Mouse (Mus musculus) hindbrain, embryonic 16.5 days (tissue): ENCODE data around the gene Robo1. TPM values are rescaled to one million over a fixed set of nuclear protein-coding genes. Genes with fewer than 3 reads are reported as not detected.

Experiments
- ATAC-seq: fragments of 200-750 bp; cut with Nextera tagmentation; 2 replicates; pipeline ENCODE4 v1.8.0; 2017; ENCODE audit warnings: moderate TSS enrichment, moderate library complexity
- H3K27ac ChIP-seq: fragments of 300-500 bp; sonication (generic); 2 replicates; pipeline ENCODE4 v1.5.1; 2014; ENCODE audit warnings: low read depth, mild to moderate bottlenecking, control low read depth, low read length, moderate library complexity
- H3K27me3 ChIP-seq: fragments of 300-500 bp; sonication (generic); replicated peaks from 2 replicates; pipeline ENCODE4 v1.6.1; 2014; ENCODE audit warnings: low read length; ENCODE audit not compliant: control insufficient read depth, insufficient read depth
- H3K36me3 ChIP-seq: fragments of 300-500 bp; sonication (generic); 2 replicates; pipeline ENCODE4 v1.6.1; 2014; ENCODE audit warnings: mild to moderate bottlenecking, low read length, moderate library complexity, mixed read lengths; ENCODE audit not compliant: control insufficient read depth, insufficient read depth
- H3K4me1 ChIP-seq: fragments of 300-500 bp; sonication (generic); 2 replicates; pipeline ENCODE4 v1.6.1; 2014; ENCODE audit warnings: low read depth, low read length; ENCODE audit not compliant: control insufficient read depth, insufficient read depth
- H3K4me2 ChIP-seq: fragments of 300-500 bp; sonication (generic); 2 replicates; pipeline ENCODE4 v1.6.1; 2014; ENCODE audit warnings: mild to moderate bottlenecking, low read length, control low read depth, moderate library complexity
- H3K4me3 ChIP-seq: fragments of 300-500 bp; sonication (generic); 2 replicates; pipeline ENCODE4 v1.5.1; 2014; ENCODE audit warnings: mild to moderate bottlenecking, low read length, control low read depth, moderate library complexity
- H3K9ac ChIP-seq: fragments of 300-500 bp; sonication (generic); 2 replicates; pipeline ENCODE4 v1.6.1; 2014; ENCODE audit warnings: low read depth, mild to moderate bottlenecking, control low read depth, low read length, moderate library complexity
- H3K9me3 ChIP-seq: fragments of 300-500 bp; sonication (generic); 2 replicates; pipeline ENCODE4 v1.6.1; 2014; ENCODE audit warnings: mild to moderate bottlenecking, low read length, moderate library complexity; ENCODE audit not compliant: control insufficient read depth
- WGBS: fragments of 180-500 bp; shearing (Covaris S2); extraction: QIAGEN DNeasy Blood & Tissue Kit; methylation state at CpG from one replicate; pipeline ENCODE4 v1.1.7; 2014; 5-methylcytosine and 5-hydroxymethylcytosine counted together
- polyA plus RNA-seq: library from polyadenylated mRNA; unstranded; fragments of >200 nt; fragmentation: Nextera tagmentation; extraction: Ambion mirVana; gene quantifications from 2 replicates; pipeline ENCODE4 v1.2.1, GENCODE M21; 2015

The Robo1 gene
- polyA plus RNA-seq, 1 experiment from 2014 or later, result 26.8 TPM

DNA sequence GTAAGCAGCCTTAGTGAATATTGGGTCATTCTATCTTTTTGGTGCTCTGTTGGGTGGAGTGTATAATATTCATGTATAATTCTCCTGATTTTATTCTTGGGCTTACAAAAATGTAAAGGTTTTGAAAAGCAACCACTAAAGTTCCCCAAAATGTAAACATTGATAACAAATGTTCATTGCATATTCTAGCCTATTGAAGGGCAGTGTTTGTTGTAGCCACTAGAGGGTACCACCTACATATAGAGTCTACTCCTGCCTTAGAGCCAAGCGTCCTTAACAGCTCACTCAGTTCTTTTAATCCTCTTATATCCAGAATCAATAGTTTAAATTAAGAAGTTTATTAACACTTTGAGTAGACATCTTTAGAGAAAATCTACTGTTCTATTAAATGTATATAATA is 306.8 kb downstream of the Robo1 start:
- Histone ChIP-seq H3K4me3 (no peak overlapping the region), H3K36me3 (no peaks in the 10 kb centered on the region), H3K27me3 (no peaks in the 10 kb centered on the region), H3K9ac (no peak overlapping the region), H3K27ac (no peak overlapping the region), H3K9me3 (no peaks in the 10 kb centered on the region), H3K4me1 (no peaks in the 10 kb centered on the region), H3K4me2 (no peak overlapping the region)
- peak; percentile 82 for ATAC-seq
- 16% methylated on average over 1 of the region's 1 CpGs for WGBS

DNA sequence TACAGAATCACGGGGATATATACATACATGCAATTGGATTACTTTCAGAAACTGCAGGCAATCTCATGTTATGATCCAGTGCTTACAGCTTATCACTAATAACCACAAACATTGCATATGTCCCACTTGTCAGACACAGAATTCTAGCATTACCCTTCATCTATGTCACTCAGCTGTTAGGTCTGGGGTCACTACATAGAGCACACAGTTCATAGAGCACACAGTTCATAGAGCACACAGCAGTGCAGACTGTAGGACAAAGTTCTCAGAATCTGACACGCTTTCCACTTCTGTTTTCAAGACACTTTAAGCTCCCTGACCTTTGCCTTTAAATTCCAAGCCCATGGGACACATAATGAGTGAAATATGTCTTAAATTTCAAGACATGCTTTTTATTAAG is 307.3 kb downstream of the Robo1 start:
- Histone ChIP-seq H3K27ac (no peak overlapping the region), H3K27me3 (no peaks in the 10 kb centered on the region), H3K4me2 (no peak overlapping the region), H3K9me3 (no peaks in the 10 kb centered on the region), H3K4me3 (no peak overlapping the region), H3K36me3 (no peaks in the 10 kb centered on the region), H3K9ac (no peak overlapping the region), H3K4me1 (no peaks in the 10 kb centered on the region)
- ATAC-seq, result no peak
- WGBS, result 68% methylated on average over 2 of the region's 2 CpGs

DNA sequence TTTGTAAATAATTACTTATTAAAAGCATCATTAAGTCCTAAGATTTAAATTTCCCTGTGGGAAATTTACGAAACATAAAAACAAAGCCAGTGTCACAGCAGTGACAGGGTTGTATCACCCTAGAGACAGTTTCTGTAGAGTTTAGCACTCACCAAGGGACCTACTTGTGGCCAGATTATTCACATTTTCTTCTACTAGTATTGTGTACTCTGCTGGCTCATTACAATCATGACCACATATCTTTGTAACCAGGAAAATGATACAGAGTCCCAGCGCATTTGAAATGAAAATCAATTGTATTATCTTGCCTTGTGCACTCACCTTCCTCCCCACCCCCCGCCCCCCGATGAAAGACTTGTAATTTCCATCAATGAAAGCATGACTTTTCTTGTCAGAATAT is 314.3 kb downstream of the Robo1 start:
- ATAC-seq, result no peak
- 56% methylated on average over 4 of the region's 4 CpGs for WGBS
- Histone ChIP-seq H3K27me3 (no peaks in the 10 kb centered on the region), H3K9ac (no peak overlapping the region), H3K4me2 (peak overlapping the region; percentile 28; the same call in 1 of the 2 replicates), H3K27ac (no peak overlapping the region), H3K4me3 (no peak overlapping the region), H3K9me3 (no peaks in the 10 kb centered on the region), H3K4me1 (0 out of 2 replicates have a peak, but pooled peaks cover 2% of the 10 kb centered on the region), H3K36me3 (no peaks in the 10 kb centered on the region)

DNA sequence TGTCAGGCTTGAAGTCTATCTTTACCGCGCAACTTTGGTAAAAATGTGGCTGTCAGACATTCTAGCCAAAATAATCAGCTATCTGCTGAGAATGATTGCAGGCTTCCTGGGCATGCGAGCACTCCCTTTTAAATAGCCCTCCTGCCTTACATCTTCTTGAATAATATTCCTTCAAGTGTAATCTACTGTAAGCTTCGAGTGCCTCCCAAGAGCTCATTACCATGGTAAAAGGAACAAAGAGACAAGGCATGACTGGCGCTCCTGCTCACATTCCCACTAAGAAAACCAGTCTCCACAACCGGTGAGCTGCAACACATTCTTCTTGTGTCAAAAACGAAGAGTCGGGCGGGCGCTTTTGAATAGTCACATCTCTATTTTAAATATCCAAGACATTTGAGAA is 314.8 kb downstream of the Robo1 start:
- H3K4me2 ChIP-seq, result peak overlapping the region; percentile 28
- H3K27ac ChIP-seq, result no peak overlapping the region
- WGBS, result 39% methylated on average over 10 of the region's 10 CpGs
- 0 out of 2 replicates have a peak, but pooled peaks cover 2% of the 10 kb centered on the region for H3K4me1 ChIP-seq
- H3K4me3 ChIP-seq, result no peak overlapping the region
- no peaks in the 10 kb centered on the region for H3K36me3 ChIP-seq
- no peaks in the 10 kb centered on the region for H3K9me3 ChIP-seq
- H3K27me3 ChIP-seq, result no peaks in the 10 kb centered on the region
- no peak for ATAC-seq
- H3K9ac ChIP-seq, result no peak overlapping the region

DNA sequence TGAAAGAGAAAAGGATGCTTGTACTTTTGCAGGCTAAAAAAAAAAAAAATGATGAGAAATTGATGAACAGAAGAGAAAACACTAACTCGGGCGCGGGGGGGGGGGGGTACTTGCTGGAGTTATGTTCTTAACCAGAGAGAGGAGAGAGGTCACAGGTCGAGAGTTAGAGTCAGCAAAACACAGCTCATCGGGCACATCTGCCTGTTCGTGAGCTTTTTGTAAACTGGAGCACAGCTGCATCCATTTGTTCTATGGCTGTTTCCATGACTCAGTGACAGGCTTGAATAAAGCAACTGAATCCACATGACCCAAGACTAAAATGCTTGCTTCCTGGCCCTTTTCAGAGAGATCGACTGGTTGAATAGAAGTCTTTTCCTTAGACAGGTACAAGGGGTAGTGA is 325.7 kb downstream of the Robo1 start:
- Histone ChIP-seq H3K4me2 (no peak overlapping the region), H3K27me3 (no peaks in the 10 kb centered on the region), H3K27ac (no peak overlapping the region), H3K4me1 (no peaks in the 10 kb centered on the region), H3K36me3 (no peaks in the 10 kb centered on the region), H3K9me3 (no peaks in the 10 kb centered on the region), H3K4me3 (no peak overlapping the region), H3K9ac (no peak overlapping the region)
- no peak for ATAC-seq
- WGBS, result 52% methylated on average over 6 of the region's 7 CpGs

DNA sequence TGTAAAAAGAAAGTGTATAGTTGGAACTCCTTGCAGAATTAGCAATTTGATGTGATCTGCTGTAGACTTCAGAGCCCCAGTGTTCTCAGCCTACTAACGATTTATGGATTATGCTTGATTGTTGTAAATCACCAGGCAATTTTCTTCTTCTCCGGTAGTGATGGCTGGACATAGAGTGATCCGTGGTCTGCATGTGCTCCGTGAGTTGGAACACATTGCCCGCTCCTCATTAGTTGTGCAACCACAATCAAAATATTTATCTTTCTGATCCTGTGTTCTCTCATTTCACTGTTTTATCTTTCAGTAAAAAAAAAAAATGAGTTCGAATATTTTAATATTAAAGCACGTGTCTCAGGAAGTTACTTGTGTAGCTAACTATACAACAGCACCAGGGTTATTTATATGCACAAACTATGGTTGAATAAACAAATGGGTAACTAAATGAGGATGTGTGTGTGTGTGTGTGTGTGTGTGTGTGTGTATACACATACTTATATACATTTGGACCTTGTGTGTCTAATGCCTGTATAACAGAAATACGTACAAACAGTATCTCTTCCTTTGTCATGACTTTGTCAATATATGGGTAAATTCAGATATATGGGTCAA is 331.3 kb downstream of the Robo1 start:
- no peaks in the 10 kb centered on the region for H3K4me1 ChIP-seq
- H3K36me3 ChIP-seq, result no peaks in the 10 kb centered on the region
- no peak overlapping the region for H3K4me2 ChIP-seq
- ATAC-seq, result no peak
- no peaks in the 10 kb centered on the region for H3K27me3 ChIP-seq
- no peak overlapping the region for H3K27ac ChIP-seq
- H3K4me3 ChIP-seq, result no peak overlapping the region
- no peak overlapping the region for H3K9ac ChIP-seq
- H3K9me3 ChIP-seq, result no peaks in the 10 kb centered on the region
- WGBS, result 81% methylated on average over 8 of the region's 8 CpGs

DNA sequence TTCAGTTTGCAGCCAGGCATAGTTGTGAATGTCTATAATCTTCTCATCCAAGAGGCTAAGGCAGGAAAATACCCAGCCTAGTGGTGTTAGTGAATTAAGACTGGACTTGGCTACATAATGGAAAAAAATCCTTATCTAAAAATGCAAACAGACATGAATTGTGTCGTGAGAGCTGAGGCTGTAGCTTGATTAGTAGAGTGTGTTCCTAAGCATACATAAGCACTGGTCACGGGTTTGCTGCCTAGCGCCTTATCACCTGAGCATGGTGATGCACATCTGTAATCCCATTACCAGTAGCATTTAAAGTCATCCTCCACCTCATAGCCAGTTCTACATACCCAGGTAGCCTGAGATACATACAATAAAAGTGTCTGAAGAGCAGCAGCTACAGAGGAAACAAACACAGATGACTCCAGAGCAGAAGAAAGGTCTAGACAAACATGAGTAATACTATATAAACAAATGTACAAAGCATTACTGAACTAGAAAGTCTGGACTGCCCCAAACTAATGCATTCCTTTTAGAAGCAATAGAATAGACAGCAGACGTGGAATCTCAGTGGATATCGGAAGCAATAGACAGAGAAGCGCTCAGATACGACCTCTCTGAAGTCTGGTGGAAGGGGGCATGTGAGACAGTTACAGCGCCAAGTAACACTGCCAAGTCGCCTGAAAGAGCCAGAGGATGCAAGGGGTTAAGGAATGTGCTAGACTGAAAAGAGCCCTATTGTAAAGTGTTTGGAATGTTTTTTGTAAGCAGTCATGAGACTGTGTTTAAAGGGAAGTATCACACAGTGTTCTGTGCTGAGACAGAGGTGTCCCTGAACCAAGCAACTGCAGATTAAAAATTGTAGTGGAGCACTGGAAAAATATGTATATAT is 333.1 kb downstream of the Robo1 start:
- Histone ChIP-seq H3K4me2 (no peak overlapping the region), H3K27ac (no peak overlapping the region), H3K4me3 (no peak overlapping the region), H3K27me3 (no peaks in the 10 kb centered on the region), H3K36me3 (no peaks in the 10 kb centered on the region), H3K9me3 (no peaks in the 10 kb centered on the region), H3K4me1 (no peaks in the 10 kb centered on the region), H3K9ac (no peak overlapping the region)
- WGBS, result 67% methylated on average over 9 of the region's 9 CpGs
- ATAC-seq, result no peak

DNA sequence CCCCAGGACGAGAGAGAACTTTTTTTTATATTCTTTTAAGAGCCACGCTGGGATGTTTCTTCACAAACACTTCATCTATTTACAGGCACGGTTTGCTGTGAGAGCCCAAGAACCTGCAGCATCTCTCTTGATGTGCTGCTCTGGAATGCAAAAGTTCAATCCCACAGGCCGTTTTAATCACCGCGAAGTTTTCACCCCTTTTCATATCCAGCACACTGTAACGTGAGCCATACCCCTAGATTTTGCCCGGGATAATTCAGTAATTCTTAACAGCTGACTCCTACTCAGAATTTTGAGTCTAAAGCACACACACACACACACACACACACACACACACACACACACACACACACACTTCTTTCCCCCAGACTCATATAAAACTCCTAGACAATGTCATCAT is 337.8 kb downstream of the Robo1 start:
- Histone ChIP-seq H3K9ac (no peak overlapping the region), H3K27ac (no peak overlapping the region), H3K27me3 (no peaks in the 10 kb centered on the region), H3K4me3 (no peak overlapping the region), H3K9me3 (no peaks in the 10 kb centered on the region), H3K36me3 (no peaks in the 10 kb centered on the region), H3K4me1 (no peaks in the 10 kb centered on the region), H3K4me2 (no peak overlapping the region)
- WGBS, result 51% methylated on average over 8 of the region's 8 CpGs
- ATAC-seq, result no peak

DNA sequence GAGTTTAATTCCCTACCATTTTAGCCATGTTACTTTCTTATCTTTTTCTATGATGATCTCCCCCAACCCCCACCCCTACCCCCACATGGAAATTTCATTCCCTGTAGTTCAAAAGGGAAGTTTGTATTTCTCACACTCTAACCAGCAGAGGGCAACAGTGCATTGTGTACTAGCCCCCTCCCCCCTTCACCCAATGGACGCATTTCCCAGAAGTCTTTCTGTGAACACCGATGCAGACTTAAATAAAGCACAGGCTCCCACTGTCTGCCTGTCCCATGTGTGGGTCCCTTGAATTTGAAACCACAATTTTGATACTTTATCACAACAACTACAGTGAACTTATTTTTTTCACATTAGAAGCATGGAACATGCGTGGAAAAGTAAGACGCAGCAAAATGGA is 341.2 kb downstream of the Robo1 start:
- Histone ChIP-seq H3K36me3 (no peaks in the 10 kb centered on the region), H3K4me3 (no peak overlapping the region), H3K27me3 (no peaks in the 10 kb centered on the region), H3K4me1 (no peaks in the 10 kb centered on the region), H3K4me2 (no peak overlapping the region), H3K9ac (no peak overlapping the region), H3K9me3 (no peaks in the 10 kb centered on the region), H3K27ac (no peak overlapping the region)
- WGBS, result 45% methylated on average over 4 of the region's 4 CpGs
- ATAC-seq, result no peak
